Mouse (Mus musculus) kidney, embryonic 16.5 days (tissue): Measurements from ENCODE around the gene Sepsecs. TPM values are rescaled to one million over a fixed set of nuclear protein-coding genes. Genes with fewer than 3 reads are reported as not detected.

ENCODE experiments used
- ATAC-seq: fragments of 200-750 bp; cut with Nextera tagmentation; 2 replicates; pipeline ENCODE4 v1.8.0; 2017; ENCODE audit warnings: moderate TSS enrichment; ENCODE audit not compliant: low FRiP score, low TSS enrichment
- H3K27ac ChIP-seq: fragments of 300-500 bp; sonication (generic); 2 replicates; pipeline ENCODE4 v1.5.1; 2014; ENCODE audit warnings: low read length
- H3K27me3 ChIP-seq: fragments of 300-500 bp; sonication (generic); 2 replicates; pipeline ENCODE4 v1.6.1; 2014; ENCODE audit warnings: low read length, control low read depth, mixed read lengths; ENCODE audit not compliant: insufficient read depth
- H3K36me3 ChIP-seq: fragments of 300-500 bp; sonication (generic); 2 replicates; pipeline ENCODE4 v1.6.1; 2014; ENCODE audit warnings: low read length, control low read depth, mixed read lengths; ENCODE audit not compliant: insufficient read depth
- H3K4me1 ChIP-seq: fragments of 300-500 bp; sonication (generic); 2 replicates; pipeline ENCODE4 v1.6.1; 2014; ENCODE audit warnings: low read length, control low read depth, mixed read lengths; ENCODE audit not compliant: insufficient read depth
- H3K4me2 ChIP-seq: fragments of 300-500 bp; sonication (generic); replicated peaks from 2 replicates; pipeline ENCODE4 v1.6.1; 2014; ENCODE audit warnings: low read depth, low read length
- H3K4me3 ChIP-seq: fragments of 300-500 bp; sonication (generic); 2 replicates; pipeline ENCODE4 v1.5.1; 2014; ENCODE audit warnings: mild to moderate bottlenecking, low read length
- H3K9ac ChIP-seq: fragments of 300-500 bp; sonication (generic); replicated peaks from 2 replicates; pipeline ENCODE4 v1.6.1; 2014; ENCODE audit warnings: low read length
- H3K9me3 ChIP-seq: fragments of 300-500 bp; sonication (generic); 2 replicates; pipeline ENCODE4 v1.6.1; 2016; ENCODE audit warnings: low read length, control low read depth
- WGBS: fragments of 180-500 bp; shearing (Covaris S2); extraction: QIAGEN DNeasy Blood & Tissue Kit; methylation state at CpG from one replicate; pipeline ENCODE4 v1.1.7; 2014; 5-methylcytosine and 5-hydroxymethylcytosine counted together
- polyA plus RNA-seq: library from polyadenylated mRNA; unstranded; fragments of >200 nt; fragmentation: Nextera tagmentation; extraction: Ambion mirVana; gene quantifications from 2 replicates; pipeline ENCODE4 v1.2.1, GENCODE M21; 2015

Sepsecs gene
- polyA plus RNA-seq, 1 experiment from 2014 or later: 11.5 TPM

DNA sequence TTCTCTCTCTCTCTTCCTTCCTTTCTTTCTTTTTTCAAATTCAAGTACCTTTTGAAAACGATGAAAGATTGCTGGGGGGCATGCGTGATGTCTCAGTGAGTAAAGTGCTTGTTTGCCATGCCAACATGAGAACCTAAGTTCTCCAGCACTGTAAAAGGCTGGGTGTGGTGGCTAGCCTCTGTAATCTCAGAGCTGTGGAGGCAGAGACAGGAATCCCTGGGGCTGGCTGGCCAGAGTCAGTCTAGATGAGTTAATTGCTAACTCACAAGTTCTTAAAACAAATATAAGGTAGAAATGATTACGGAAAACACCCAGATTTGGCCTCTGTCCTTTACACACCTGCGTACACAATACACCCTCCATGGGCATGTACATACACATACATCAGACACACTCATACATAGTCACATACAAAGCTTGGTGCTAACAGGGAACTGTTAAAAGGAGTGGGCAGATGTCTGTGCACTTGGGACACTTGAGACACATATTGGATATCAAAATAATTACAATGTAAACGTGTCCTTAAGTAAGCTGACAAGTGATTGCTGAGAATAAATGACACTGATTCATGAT lies 9.1 kb upstream of the Sepsecs start:
- Histone ChIP-seq H3K36me3 (no peaks in the 10 kb centered on the region), H3K4me2 (no peak overlapping the region), H3K9ac (no peak overlapping the region), H3K4me3 (no peak overlapping the region), H3K27ac (no peak overlapping the region), H3K9me3 (no peaks in the 10 kb centered on the region), H3K27me3 (no peaks in the 10 kb centered on the region), H3K4me1 (no peaks in the 10 kb centered on the region)
- WGBS: 73% methylated on average over 5 of the region's 5 CpGs
- no peak for ATAC-seq

DNA sequence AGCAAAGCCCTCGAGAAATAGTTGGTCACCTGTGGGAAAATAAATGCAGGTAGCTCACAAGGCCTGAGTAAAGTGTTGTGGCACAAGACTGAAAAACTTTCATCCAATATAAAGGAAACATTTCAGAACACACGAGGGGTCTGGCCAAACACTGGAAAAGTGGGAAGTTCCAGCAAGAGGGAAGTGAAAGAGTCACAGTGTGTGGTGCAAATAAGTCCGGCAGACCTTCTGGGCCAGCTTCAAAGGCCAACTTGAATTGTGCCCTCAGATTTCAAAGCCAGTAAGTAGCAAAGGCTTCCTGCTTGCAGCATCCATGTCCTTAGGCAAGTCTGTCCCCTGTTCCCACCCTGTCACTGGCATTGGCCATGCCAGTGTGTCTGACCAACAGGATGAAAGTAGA lies 7.6 kb upstream of the Sepsecs start:
- ATAC-seq: no peak
- 72% methylated on average over 3 of the region's 3 CpGs for WGBS
- H3K27ac ChIP-seq: no peak overlapping the region

DNA sequence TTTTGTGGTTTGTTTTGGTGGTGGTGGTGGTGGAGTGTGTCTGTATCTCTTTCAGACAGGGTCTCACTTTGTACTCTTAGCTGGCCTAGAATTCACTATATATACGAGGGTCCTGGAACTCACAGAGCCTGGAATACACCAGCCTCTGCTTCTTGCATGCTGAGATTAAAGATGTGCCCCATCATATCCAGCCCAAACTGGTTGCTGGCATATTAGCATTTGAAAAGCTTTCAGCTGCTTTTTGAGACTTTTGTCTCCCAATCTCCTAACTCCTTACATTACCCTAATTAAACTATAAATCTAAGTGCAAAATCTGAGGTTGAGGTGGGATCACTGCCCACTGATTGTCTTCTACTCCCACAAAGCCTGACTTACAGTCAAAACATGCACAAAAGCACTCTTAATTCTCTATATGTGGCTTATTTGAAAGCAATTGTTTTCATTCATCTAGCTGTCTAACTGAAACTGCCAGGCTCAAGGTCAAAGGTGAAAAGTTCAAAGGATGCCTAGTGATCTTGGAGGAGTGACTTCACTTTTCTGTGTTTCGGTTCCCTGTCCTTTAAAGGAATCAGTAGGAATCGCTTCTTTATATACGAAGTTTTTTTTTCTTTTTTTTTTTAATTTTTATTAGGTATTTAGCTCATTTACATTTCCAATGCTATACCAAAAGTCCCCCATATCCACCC lies 5.0 kb upstream of the Sepsecs start:
- Histone ChIP-seq H3K36me3 (no peaks in the 10 kb centered on the region), H3K9ac (no peak overlapping the region), H3K27ac (no peak overlapping the region), H3K9me3 (no peaks in the 10 kb centered on the region), H3K4me1 (no peaks in the 10 kb centered on the region), H3K4me2 (no peak overlapping the region), H3K27me3 (no peaks in the 10 kb centered on the region; the same call in none of the 2 replicates), H3K4me3 (no peak overlapping the region)
- WGBS: 60% methylated on average over 4 of the region's 4 CpGs
- ATAC-seq: no peak

More for the DNA sequence above, 7.6 kb upstream of the Sepsecs start:
- Histone ChIP-seq H3K4me1 (no peaks in the 10 kb centered on the region), H3K9ac (no peak overlapping the region), H3K27me3 (no peaks in the 10 kb centered on the region; the same call in none of the 2 replicates), H3K4me3 (no peak overlapping the region), H3K36me3 (no peaks in the 10 kb centered on the region), H3K9me3 (no peaks in the 10 kb centered on the region), H3K4me2 (no peak overlapping the region)

DNA sequence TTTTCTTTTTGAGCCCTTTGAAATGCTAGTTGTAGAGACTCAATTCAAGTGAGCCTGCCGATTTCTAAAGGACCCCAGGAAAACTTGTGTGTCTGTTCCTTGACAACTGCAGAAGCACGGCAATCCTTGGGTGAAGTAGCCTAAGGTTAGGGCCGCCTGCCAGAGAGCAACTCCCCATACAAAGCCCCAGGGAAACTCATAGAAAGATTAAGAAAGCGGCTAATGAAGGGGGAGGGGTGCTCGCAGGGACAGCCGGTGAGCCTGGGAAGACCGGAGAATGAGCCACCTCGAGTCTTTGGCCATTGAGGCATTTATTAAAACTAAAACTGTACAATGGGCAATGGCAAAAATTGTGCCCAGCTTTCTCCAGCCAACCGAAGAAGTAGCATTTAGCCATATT lies 3.8 kb upstream of the Sepsecs start:
- 54% methylated on average over 9 of the region's 9 CpGs for WGBS
- H3K4me3 ChIP-seq: no peak overlapping the region
- H3K27ac ChIP-seq: no peak overlapping the region
- H3K9ac ChIP-seq: no peak overlapping the region
- H3K9me3 ChIP-seq: no peaks in the 10 kb centered on the region
- H3K27me3 ChIP-seq: no peaks in the 10 kb centered on the region; the same call in none of the 2 replicates
- ATAC-seq: no peak
- no peaks in the 10 kb centered on the region for H3K36me3 ChIP-seq
- H3K4me2 ChIP-seq: no peak overlapping the region
- H3K4me1 ChIP-seq: peaks cover 6% of the 10 kb centered on the region

DNA sequence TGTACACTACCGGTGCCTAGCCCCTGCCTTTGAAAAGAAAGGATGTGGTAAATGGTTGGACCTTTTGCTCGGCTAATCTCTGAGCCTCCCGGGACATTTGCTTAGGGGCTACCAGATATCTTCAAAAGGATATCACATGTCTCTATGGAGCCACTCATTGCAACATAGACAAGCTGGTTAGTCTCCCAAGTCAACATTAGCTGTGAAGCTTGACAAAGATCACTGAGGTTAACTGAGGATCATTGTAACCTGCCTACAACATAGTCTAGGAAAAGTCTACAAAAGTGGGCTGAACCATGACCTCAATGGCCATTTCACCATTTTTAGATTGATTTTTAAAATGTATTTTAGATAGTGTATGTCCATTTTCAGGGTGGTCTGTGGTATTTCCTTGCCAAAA lies 1.2 kb upstream of the Sepsecs start:
- 95% methylated on average over 3 of the region's 3 CpGs for WGBS

DNA sequence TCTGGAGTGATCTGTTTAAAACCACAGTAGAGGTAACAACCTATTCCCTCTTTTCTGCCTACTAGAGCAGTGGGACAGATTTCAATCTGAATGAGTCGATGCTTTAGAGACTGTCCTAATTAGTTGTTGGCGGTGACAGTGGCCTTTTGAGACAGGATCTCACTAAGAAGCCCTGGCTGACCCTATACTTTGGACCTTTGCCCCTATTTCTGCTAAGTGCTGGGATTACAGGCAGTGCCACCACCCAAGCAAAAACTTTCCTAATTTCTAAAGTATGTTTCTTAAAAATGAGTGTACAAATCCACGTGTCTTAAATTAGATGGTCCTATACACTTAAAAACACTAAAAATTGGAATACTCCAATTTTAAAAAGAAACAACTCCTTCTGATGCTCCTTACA lies 2.7 kb downstream of the Sepsecs start:
- 91% methylated on average over 3 of the region's 3 CpGs for WGBS
- Histone ChIP-seq H3K36me3 (peaks cover 11% of the 10 kb centered on the region; the same call in 1 of the 2 replicates), H3K27ac (no peak overlapping the region), H3K9me3 (no peaks in the 10 kb centered on the region), H3K4me2 (no peak overlapping the region), H3K27me3 (no peaks in the 10 kb centered on the region), H3K9ac (no peak overlapping the region), H3K4me3 (no peak overlapping the region), H3K4me1 (peaks cover 6% of the 10 kb centered on the region)
- ATAC-seq: no peak

More for the DNA sequence above, 1.2 kb upstream of the Sepsecs start:
- Histone ChIP-seq H3K4me1 (peaks cover 6% of the 10 kb centered on the region), H3K4me3 (no peak overlapping the region), H3K4me2 (no peak overlapping the region), H3K9me3 (no peaks in the 10 kb centered on the region), H3K36me3 (0 out of 2 replicates have a peak, but pooled peaks cover 2% of the 10 kb centered on the region), H3K9ac (no peak overlapping the region), H3K27me3 (no peaks in the 10 kb centered on the region; the same call in none of the 2 replicates), H3K27ac (no peak overlapping the region)
- no peak for ATAC-seq

DNA sequence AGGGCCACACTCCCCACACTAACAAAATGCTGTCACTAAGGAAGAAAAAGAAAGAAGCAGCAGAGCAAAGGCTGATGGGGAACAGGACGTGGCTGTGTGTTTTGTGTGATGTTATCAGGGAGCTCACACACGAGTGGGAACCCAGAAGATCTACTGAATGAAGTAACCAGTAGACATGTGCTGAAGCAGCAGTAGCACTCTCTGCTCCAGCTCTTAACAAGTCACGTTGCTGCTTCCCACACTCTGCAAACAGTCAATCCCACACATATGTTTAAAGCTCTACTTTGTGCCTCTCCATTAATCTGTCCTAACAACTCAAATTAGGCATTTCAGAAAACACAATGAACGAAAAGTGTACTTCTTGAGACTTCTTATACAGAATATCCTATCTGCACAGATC lies 11.6 kb downstream of the Sepsecs start:
- H3K27ac ChIP-seq: no peak overlapping the region
- H3K4me3 ChIP-seq: no peak overlapping the region
- no peak for ATAC-seq
- H3K4me2 ChIP-seq: no peak overlapping the region
- WGBS: 78% methylated on average over 4 of the region's 4 CpGs
- no peaks in the 10 kb centered on the region for H3K9me3 ChIP-seq
- H3K27me3 ChIP-seq: no peaks in the 10 kb centered on the region
- H3K9ac ChIP-seq: no peak overlapping the region
- H3K36me3 ChIP-seq: peaks cover 21% of the 10 kb centered on the region; the same call in 1 of the 2 replicates
- no peaks in the 10 kb centered on the region for H3K4me1 ChIP-seq

DNA sequence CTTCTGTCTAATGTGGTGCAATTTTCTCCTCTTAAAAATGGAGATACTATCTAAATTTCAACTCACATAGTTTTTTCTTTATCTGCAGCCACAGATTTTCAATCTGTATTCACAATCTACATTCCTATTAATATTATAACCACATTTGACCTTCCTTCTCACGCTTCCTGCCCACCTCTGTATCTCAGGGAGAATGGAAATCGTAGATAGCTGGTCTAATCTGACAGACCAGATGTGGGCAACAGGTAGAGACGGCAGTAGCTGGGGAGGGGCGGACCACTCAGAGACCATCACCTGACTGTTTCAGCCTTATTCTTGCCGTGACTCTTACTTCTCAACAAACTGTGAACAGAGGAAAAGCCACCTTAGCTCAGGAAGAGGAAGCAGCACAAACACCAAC lies 12.2 kb downstream of the Sepsecs start:
- no peak for ATAC-seq
- H3K4me1 ChIP-seq: no peaks in the 10 kb centered on the region
- no peaks in the 10 kb centered on the region for H3K27me3 ChIP-seq
- H3K4me3 ChIP-seq: no peak overlapping the region
- WGBS: 90% methylated on average over 5 of the region's 5 CpGs
- no peak overlapping the region for H3K9ac ChIP-seq
- peaks cover 23% of the 10 kb centered on the region; the same call in 1 of the 2 replicates for H3K36me3 ChIP-seq
- no peaks in the 10 kb centered on the region for H3K9me3 ChIP-seq
- H3K4me2 ChIP-seq: no peak overlapping the region
- no peak overlapping the region for H3K27ac ChIP-seq

DNA sequence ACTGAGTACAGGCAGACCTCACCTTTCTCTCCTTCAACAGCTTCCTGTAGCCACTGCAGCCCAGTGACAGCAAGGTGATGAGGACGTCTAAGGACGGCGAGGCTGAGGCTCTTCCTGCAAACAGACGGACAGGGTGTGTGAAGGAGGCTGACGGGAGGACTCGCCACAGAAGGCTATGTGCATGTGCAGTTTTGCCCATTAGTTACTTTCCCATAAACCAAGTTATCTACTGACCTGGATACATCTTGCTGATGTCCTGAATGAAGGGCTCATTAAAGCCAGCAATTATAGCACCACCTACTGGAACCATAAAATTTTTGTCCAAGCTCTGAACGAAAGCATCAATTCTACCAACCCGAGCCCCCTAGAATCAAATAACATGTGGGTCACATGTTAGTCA lies 13.5 kb downstream of the Sepsecs start:
- H3K27me3 ChIP-seq: no peaks in the 10 kb centered on the region
- WGBS: 75% methylated on average over 8 of the region's 8 CpGs
- ATAC-seq: no peak
- peaks cover 17% of the 10 kb centered on the region; the same call in 1 of the 2 replicates for H3K36me3 ChIP-seq
- H3K9me3 ChIP-seq: no peaks in the 10 kb centered on the region
- no peak overlapping the region for H3K4me3 ChIP-seq
- no peak overlapping the region for H3K27ac ChIP-seq
- H3K4me1 ChIP-seq: no peaks in the 10 kb centered on the region
- no peak overlapping the region for H3K4me2 ChIP-seq
- H3K9ac ChIP-seq: no peak overlapping the region

DNA sequence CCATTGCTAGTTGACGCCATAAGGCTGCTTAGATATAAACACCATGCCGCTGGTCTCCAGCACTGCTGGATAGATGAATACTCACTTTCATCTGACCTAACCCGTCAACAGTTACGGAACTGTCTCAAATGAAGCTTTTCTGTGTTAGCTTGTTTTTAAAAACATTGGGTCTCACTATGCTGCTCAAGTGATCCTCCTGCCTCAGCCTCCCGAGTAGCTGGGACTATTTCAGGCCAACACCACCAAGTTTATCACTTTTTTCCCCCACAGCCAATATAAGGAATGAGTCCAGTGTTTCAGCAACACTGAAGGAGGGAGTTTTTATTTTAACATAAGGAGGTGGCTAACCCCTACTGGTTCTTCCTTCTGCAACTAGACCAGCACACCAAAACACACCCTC lies 14.5 kb downstream of the Sepsecs start:
- Histone ChIP-seq H3K9me3 (no peaks in the 10 kb centered on the region), H3K27ac (no peak overlapping the region), H3K4me3 (no peak overlapping the region), H3K4me1 (no peaks in the 10 kb centered on the region), H3K4me2 (no peak overlapping the region), H3K36me3 (peaks cover 17% of the 10 kb centered on the region; the same call in 1 of the 2 replicates), H3K9ac (no peak overlapping the region), H3K27me3 (no peaks in the 10 kb centered on the region)
- no peak for ATAC-seq
- 92% methylated on average over 5 of the region's 5 CpGs for WGBS
